Mouse (Mus musculus): ENCODE data around the gene Srgap2. TPM values are rescaled to one million over a fixed set of nuclear protein-coding genes. Genes with fewer than 3 reads are reported as not detected.
A peak's percentile ranks its signal among the peaks of the same experiment; 100 is the strongest.
"Not testable (repeated sequence)": the region's sequence is repeated elsewhere in the genome, so short reads cannot be mapped to it uniquely, and the experiment has no call there.

Gene Srgap2
- 29.2 and 35.1 TPM in 2 replicates for polyA plus RNA-seq (2015; fragmentation: Nextera tagmentation; extraction: Ambion mirVana)

DNA sequence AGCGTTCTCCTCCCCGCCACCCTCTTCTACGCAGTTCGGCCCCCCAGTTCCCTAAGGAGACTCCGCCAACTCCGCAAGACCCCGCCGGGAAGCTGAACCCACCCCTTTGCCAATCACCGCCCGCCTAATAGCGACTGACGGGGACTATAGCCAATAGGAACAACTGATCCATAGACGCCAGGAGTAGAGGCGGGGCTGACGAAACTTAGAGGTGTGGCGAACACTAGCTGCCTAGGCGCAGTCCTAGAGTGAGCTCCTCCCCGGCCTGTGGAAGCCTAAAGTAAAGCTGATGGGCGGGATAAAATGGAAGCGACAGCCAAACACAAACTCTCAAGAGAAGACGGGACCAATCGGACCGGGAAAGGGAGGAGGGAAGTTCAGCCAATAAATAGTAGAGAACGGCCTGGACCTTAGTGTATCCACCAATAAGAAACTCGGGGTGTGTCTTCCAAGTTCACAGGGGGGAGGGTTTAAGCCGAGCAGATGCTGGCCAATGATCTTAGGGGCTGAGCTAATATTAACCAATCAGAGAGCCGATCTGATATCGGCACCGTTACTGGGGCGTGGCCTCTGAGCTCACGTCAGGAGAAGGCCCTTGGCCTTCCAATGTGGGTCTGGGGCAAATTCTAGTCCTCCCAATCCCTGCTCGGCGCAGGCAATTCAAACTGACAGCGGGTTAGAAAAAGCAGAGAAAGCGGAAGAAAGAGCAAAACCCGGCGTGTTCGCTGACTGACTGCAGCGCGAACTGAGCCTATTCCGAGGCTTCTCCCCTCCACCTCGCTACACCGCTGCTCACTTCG lies at the start of gene Srgap2, which contains the start of gene Fam72a:
TSS of gene Srgap2 (minus strand) at position 72 of the 800 bp plus-strand sequence.
TSS of gene Fam72a (plus strand) at position 623 of the 800 bp plus-strand sequence.
- ATAC-seq = peak; percentile 96
- Histone ChIP-seq H3K4me1 (replicated peaks; ENCODE audit: control insufficient read depth, insufficient read depth, low read length) (peaks cover 31% of the 10 kb centered on the region), H3K36me3 (ENCODE audit: control insufficient read depth, insufficient read depth) (no peaks in the 10 kb centered on the region), H3K27ac (ENCODE audit: low read length) (peak within 1 kb of the TSS; percentile 95), H3K9me3 (ENCODE audit: control insufficient read depth, low read length) (no peaks in the 10 kb centered on the region), H3K4me2 (ENCODE audit: low read length) (peak within 1 kb of the TSS; percentile 86), H3K4me3 (replicated peaks; ENCODE audit: low read length) (peak within 1 kb of the TSS; percentile 94), H3K9ac (replicated peaks; ENCODE audit: low read depth, low read length) (peak within 1 kb of the TSS; percentile 85), H3K27me3 (replicated peaks; ENCODE audit: control insufficient read depth, insufficient read depth, low read length) (no peaks in the 10 kb centered on the region)
- under 1% methylated on average over 44 of the region's 44 CpGs for WGBS

DNA sequence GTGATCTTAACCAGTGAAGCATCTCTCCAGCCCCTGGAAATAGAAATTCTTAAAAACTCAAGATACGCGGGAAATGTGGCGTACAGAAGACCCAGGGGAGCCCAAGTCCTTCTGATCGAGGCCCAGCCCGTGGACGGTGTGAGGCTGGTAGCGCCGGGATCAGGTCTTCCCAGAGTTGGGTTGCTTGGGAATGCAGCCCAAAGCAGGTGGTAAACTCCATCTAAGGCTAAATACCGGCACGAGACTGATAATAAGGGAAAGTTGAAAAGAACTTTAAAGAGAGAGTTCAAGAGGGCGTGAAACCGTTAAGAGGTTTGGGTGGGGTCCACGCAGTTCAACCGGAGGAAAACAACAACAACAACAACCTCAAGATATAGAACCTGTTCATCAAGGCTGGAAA lies 46.6 kb upstream of the Srgap2 start:
- H3K9ac ChIP-seq (replicated peaks; ENCODE audit: low read depth, low read length) = no peak overlapping the region
- ATAC-seq = no peak
- H3K4me3 ChIP-seq (replicated peaks; ENCODE audit: low read length) = no peak overlapping the region
- WGBS = 93% methylated on average over 14 of the region's 14 CpGs
- no peak overlapping the region for H3K4me2 ChIP-seq (ENCODE audit: low read length)
- H3K27ac ChIP-seq (ENCODE audit: low read length) = no peak overlapping the region
- H3K9me3 ChIP-seq (ENCODE audit: control insufficient read depth, low read length) = no peaks in the 10 kb centered on the region
- no peaks in the 10 kb centered on the region for H3K36me3 ChIP-seq (ENCODE audit: control insufficient read depth, insufficient read depth)
- no peaks in the 10 kb centered on the region for H3K27me3 ChIP-seq (replicated peaks; ENCODE audit: control insufficient read depth, insufficient read depth, low read length)
- no peaks in the 10 kb centered on the region for H3K4me1 ChIP-seq (replicated peaks; ENCODE audit: control insufficient read depth, insufficient read depth, low read length)

DNA sequence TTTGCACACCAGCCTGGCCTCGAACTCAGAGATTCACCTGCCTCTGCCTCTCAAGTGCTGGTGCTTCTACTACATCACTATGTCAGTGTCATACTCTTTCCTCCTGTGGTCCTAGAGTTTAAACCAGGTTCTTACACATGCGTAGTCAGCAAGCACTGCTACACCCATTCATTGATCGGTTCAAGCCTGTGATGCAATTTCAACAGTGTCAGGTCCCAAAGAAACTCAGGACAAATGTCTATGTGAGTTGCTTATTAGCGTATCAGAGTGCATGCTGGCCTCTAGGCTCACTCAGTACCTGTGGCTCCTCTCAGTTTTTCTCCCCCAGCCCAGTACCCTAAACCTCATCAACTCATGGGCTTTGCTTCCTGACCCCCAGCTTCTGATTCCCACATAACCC lies 43.2 kb upstream of the Srgap2 start:
- no peaks in the 10 kb centered on the region for H3K9me3 ChIP-seq (ENCODE audit: control insufficient read depth, low read length)
- no peak overlapping the region for H3K9ac ChIP-seq (replicated peaks; ENCODE audit: low read depth, low read length)
- no peak for ATAC-seq
- no peaks in the 10 kb centered on the region for H3K4me1 ChIP-seq (replicated peaks; ENCODE audit: control insufficient read depth, insufficient read depth, low read length)
- H3K27me3 ChIP-seq (replicated peaks; ENCODE audit: control insufficient read depth, insufficient read depth, low read length) = no peaks in the 10 kb centered on the region
- WGBS = 96% methylated on average over 4 of the region's 4 CpGs
- H3K4me2 ChIP-seq (ENCODE audit: low read length) = no peak overlapping the region
- H3K36me3 ChIP-seq (ENCODE audit: control insufficient read depth, insufficient read depth) = no peaks in the 10 kb centered on the region
- no peak overlapping the region for H3K4me3 ChIP-seq (replicated peaks; ENCODE audit: low read length)
- no peak overlapping the region for H3K27ac ChIP-seq (ENCODE audit: low read length)

DNA sequence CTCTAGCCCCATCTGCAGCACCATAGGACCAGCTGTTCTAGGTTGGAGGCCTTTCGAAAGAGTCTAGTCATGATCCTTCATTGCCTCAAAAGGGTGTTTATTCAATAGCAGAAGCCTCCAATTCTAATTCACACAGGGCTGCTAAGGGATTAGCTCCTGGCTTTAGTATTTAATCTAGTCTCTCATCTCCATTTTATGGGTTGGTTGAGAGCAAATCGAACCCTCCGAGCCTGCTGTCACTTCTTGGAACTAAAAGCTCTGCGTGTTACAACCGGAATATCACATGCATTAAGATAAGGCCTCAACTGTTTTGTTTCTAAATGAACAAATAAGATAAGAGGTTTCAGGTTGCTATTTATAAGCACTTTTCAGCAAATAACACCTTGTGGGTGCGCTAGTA lies 42.6 kb upstream of the Srgap2 start:
- ATAC-seq = no peak
- H3K36me3 ChIP-seq (ENCODE audit: control insufficient read depth, insufficient read depth) = no peaks in the 10 kb centered on the region
- no peak overlapping the region for H3K27ac ChIP-seq (ENCODE audit: low read length)
- no peak overlapping the region for H3K9ac ChIP-seq (replicated peaks; ENCODE audit: low read depth, low read length)
- H3K4me3 ChIP-seq (replicated peaks; ENCODE audit: low read length) = no peak overlapping the region
- WGBS = 92% methylated on average over 6 of the region's 6 CpGs
- H3K4me2 ChIP-seq (ENCODE audit: low read length) = no peak overlapping the region
- no peaks in the 10 kb centered on the region for H3K9me3 ChIP-seq (ENCODE audit: control insufficient read depth, low read length)
- no peaks in the 10 kb centered on the region for H3K4me1 ChIP-seq (replicated peaks; ENCODE audit: control insufficient read depth, insufficient read depth, low read length)
- H3K27me3 ChIP-seq (replicated peaks; ENCODE audit: control insufficient read depth, insufficient read depth, low read length) = no peaks in the 10 kb centered on the region

DNA sequence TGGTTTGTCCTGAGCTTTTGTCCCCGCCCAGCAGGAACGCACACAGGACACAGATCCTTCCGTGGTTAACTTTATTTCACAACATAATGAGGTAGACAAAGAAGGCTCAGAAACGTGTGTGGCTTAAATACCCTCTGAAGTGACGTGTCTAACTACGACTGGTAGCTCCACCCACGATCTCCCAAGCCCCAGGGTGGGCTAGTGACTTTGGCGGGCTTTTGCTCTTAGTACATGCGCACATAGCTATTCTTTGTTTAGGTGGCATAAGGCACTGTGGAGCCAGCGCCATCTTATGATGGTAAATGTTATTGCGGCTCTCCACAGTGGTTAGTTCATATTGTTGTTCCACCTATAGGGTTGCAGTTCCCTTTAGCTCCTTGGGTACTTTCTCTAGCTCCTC lies 38.9 kb upstream of the Srgap2 start:
- not testable (repeated sequence) for ATAC-seq; H3K4me2 ChIP-seq (ENCODE audit: low read length); H3K4me1 ChIP-seq (replicated peaks; ENCODE audit: control insufficient read depth, insufficient read depth, low read length)

DNA sequence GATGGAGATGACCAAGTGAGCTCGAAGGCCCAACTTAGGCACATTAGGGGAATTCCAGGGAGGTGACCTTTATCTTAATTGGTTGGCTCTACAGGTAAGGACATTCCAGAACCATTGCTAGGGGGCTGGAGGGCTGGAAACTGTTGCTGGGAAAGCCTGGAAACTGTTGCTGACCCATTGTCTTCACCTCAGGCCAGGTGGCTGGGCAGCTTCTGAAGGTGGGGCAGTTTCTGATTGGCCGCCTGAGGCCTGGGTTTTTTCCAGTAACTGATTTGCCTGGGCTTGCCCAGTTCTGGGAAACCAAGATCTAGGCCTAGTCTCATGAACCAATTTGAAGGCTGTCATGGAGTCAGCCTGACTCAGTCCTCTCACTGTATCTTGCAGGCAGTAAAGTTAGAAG lies 34.9 kb upstream of the Srgap2 start:
- Histone ChIP-seq H3K9ac (replicated peaks; ENCODE audit: low read depth, low read length) (no peak overlapping the region), H3K27me3 (replicated peaks; ENCODE audit: control insufficient read depth, insufficient read depth, low read length) (no peaks in the 10 kb centered on the region), H3K9me3 (ENCODE audit: control insufficient read depth, low read length) (no peaks in the 10 kb centered on the region), H3K4me2 (ENCODE audit: low read length) (no peak overlapping the region), H3K4me3 (replicated peaks; ENCODE audit: low read length) (no peak overlapping the region), H3K27ac (ENCODE audit: low read length) (no peak overlapping the region), H3K36me3 (ENCODE audit: control insufficient read depth, insufficient read depth) (no peaks in the 10 kb centered on the region), H3K4me1 (replicated peaks; ENCODE audit: control insufficient read depth, insufficient read depth, low read length) (no peaks in the 10 kb centered on the region)
- 96% methylated on average over 2 of the region's 2 CpGs for WGBS
- ATAC-seq = no peak

More for the DNA sequence above, 38.9 kb upstream of the Srgap2 start:
- 29% methylated on average over 11 of the region's 11 CpGs for WGBS
- H3K36me3 ChIP-seq (ENCODE audit: control insufficient read depth, insufficient read depth); H3K9ac ChIP-seq (replicated peaks; ENCODE audit: low read depth, low read length); H3K9me3 ChIP-seq (ENCODE audit: control insufficient read depth, low read length); H3K27ac ChIP-seq (ENCODE audit: low read length); H3K27me3 ChIP-seq (replicated peaks; ENCODE audit: control insufficient read depth, insufficient read depth, low read length); H3K4me3 ChIP-seq (replicated peaks; ENCODE audit: low read length): not testable (repeated sequence)

DNA sequence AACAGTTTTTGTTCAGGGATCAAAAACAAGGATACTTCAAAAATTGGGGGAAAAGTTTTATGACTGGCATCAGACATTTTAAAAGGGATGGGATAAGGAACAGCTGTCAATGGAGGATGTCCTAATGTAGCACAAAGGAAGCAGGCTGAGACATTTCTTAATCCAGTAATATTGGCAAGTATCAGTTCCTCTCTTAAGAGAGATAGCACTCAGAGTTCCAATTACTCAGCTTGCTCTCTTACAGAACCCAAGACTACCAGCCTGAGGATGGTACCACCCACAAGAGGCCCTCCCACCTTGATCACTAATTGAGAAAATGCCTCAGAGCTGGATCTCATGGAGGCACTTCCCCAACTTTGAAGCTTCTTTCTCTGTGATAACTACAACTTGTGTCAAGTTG lies 33.3 kb upstream of the Srgap2 start:
- Histone ChIP-seq H3K4me1 (replicated peaks; ENCODE audit: control insufficient read depth, insufficient read depth, low read length) (no peaks in the 10 kb centered on the region), H3K9ac (replicated peaks; ENCODE audit: low read depth, low read length) (no peak overlapping the region), H3K4me2 (ENCODE audit: low read length) (no peak overlapping the region), H3K4me3 (replicated peaks; ENCODE audit: low read length) (no peak overlapping the region), H3K27ac (ENCODE audit: low read length) (no peak overlapping the region), H3K9me3 (ENCODE audit: control insufficient read depth, low read length) (no peaks in the 10 kb centered on the region), H3K27me3 (replicated peaks; ENCODE audit: control insufficient read depth, insufficient read depth, low read length) (no peaks in the 10 kb centered on the region), H3K36me3 (ENCODE audit: control insufficient read depth, insufficient read depth) (no peaks in the 10 kb centered on the region)
- ATAC-seq = no peak

DNA sequence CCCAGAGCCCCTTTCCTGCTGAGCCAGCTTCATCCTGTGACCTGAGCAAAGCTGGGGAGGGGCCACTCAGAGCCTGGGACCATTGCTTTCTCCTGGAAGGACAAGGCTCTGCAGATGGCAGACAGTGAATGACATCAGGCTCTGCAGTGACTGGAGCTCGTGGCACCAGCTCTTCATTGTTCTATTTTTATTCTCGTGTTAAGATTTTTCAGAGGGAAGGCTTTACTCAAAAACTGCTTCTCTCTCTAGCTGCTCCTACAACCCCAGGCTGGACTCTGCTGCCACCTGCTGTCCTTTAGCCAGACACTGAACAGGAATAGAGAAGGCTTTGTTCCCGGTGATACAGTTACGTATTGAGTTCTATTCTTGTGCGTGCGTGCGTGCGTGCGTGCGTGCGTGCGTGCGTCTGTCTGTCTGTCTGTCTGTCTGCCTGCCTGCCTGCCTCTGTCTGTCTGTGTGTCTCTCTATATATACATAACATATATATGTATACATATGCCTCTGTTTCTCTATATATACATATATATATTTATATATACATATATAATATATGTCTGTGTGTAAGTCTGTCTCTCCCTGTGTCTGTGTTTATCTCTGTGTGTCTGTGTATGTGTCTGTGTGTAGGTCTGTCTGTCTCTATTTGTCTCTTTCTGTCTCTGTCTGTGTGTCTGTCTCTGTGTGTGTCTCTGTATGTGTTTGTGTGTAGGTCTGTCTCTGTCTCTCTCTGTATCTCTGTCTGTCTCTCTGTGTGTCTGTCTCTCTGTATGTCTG lies 28.1 kb upstream of the Srgap2 start:
- H3K4me1 ChIP-seq (replicated peaks; ENCODE audit: control insufficient read depth, insufficient read depth, low read length) = peaks cover 5% of the 10 kb centered on the region; the same call in 1 of the 2 replicates
- H3K4me2 ChIP-seq (ENCODE audit: low read length) = peak overlapping the region; percentile 39
- no peaks in the 10 kb centered on the region for H3K27me3 ChIP-seq (replicated peaks; ENCODE audit: control insufficient read depth, insufficient read depth, low read length)
- 0 out of 2 replicates have a peak overlapping the region, but pooled peaks have one; percentile 13 for H3K4me3 ChIP-seq (replicated peaks; ENCODE audit: low read length)
- ATAC-seq = peak; percentile 99
- H3K9ac ChIP-seq (replicated peaks; ENCODE audit: low read depth, low read length) = peak overlapping the region; percentile 49
- H3K27ac ChIP-seq (ENCODE audit: low read length) = peak overlapping the region; percentile 83
- WGBS = under 1% methylated on average over 13 of the region's 13 CpGs
- H3K36me3 ChIP-seq (ENCODE audit: control insufficient read depth, insufficient read depth) = no peaks in the 10 kb centered on the region
- H3K9me3 ChIP-seq (ENCODE audit: control insufficient read depth, low read length) = no peaks in the 10 kb centered on the region

DNA sequence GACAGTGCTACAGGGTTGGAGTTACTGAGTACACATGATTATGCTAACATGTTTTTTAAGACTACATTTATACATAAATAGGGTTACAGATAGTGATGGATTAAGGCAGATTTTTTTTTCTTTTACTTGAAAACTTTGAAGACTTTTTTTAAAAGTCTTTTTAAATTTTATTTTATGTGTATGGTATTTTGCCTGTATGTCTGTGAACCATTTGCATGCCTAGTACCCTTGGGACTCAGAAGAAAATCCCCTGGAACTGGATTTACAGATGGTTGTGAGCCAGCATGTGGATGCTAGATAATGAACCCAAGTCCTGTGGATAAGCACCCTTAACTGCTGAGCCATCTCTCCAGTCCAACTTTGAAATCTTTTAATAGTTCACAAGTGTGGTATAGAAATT lies 26.3 kb upstream of the Srgap2 start:
- no peaks in the 10 kb centered on the region for H3K27me3 ChIP-seq (replicated peaks; ENCODE audit: control insufficient read depth, insufficient read depth, low read length)
- ATAC-seq = no peak
- H3K27ac ChIP-seq (ENCODE audit: low read length) = no peak overlapping the region
- H3K9ac ChIP-seq (replicated peaks; ENCODE audit: low read depth, low read length) = no peak overlapping the region
- H3K9me3 ChIP-seq (ENCODE audit: control insufficient read depth, low read length) = no peaks in the 10 kb centered on the region
- no peaks in the 10 kb centered on the region for H3K36me3 ChIP-seq (ENCODE audit: control insufficient read depth, insufficient read depth)
- H3K4me1 ChIP-seq (replicated peaks; ENCODE audit: control insufficient read depth, insufficient read depth, low read length) = peaks cover 7% of the 10 kb centered on the region; the same call in 1 of the 2 replicates
- no peak overlapping the region for H3K4me2 ChIP-seq (ENCODE audit: low read length)
- no peak overlapping the region for H3K4me3 ChIP-seq (replicated peaks; ENCODE audit: low read length)
